Mouse (Mus musculus): ENCODE data around the gene Mrap2. TPM values are rescaled to one million over a fixed set of nuclear protein-coding genes. Genes with fewer than 3 reads are reported as not detected.

Gene Mrap2
- polyA plus RNA-seq, 1 experiment from 2014 or later, result not detected

DNA sequence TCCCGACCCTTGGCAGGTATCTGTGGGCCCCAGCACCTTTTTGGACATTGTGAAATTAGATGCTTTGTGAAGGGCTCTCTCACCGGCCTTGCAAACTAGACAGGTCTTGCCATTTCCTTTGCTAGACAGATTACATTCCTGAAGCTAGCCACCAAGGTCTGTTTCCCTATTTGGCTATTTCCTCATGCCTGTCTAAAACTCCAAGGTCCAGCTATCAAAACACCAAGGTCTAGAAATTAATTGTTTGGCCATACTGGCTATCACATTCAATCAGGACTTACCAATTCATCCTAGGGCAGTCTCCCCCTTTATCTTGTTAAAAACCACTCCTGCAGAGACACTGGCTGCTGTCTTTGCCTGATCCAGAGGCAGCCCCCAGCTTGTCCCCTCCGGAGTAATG is 23.9 kb downstream of the Mrap2 start:
- no peaks in the 10 kb centered on the region for H3K36me3 ChIP-seq (ENCODE audit: control insufficient read depth, insufficient read depth, low read length)
- H3K9ac ChIP-seq (ENCODE audit: low read depth, low read length), result no peak overlapping the region
- H3K4me3 ChIP-seq (ENCODE audit: low read length), result no peak overlapping the region
- H3K4me2 ChIP-seq (replicated peaks; ENCODE audit: low read depth, low read length), result no peak overlapping the region
- no peaks in the 10 kb centered on the region for H3K4me1 ChIP-seq (ENCODE audit: control insufficient read depth, insufficient read depth, low read length)
- no peak for ATAC-seq (ENCODE audit: low FRiP score, low TSS enrichment)
- no peaks in the 10 kb centered on the region for H3K9me3 ChIP-seq (ENCODE audit: control insufficient read depth, low read length)
- 51% methylated on average over 3 of the region's 3 CpGs for WGBS
- H3K27ac ChIP-seq (ENCODE audit: low read depth, low read length), result no peak overlapping the region
- H3K27me3 ChIP-seq (ENCODE audit: control insufficient read depth, insufficient read depth, low read length), result no peaks in the 10 kb centered on the region

- Histone ChIP-seq H3K27me3 (ENCODE audit: control insufficient read depth, insufficient read depth, low read length) (no peaks in the 10 kb centered on the region), H3K4me1 (ENCODE audit: control insufficient read depth, insufficient read depth, low read length) (no peaks in the 10 kb centered on the region), H3K9me3 (ENCODE audit: control insufficient read depth, low read length) (no peaks in the 10 kb centered on the region), H3K4me2 (replicated peaks; ENCODE audit: low read depth, low read length) (no peak overlapping the region), H3K27ac (ENCODE audit: low read depth, low read length) (no peak overlapping the region), H3K4me3 (ENCODE audit: low read length) (no peak overlapping the region), H3K9ac (ENCODE audit: low read depth, low read length) (no peak overlapping the region), H3K36me3 (ENCODE audit: control insufficient read depth, insufficient read depth, low read length) (no peaks in the 10 kb centered on the region)
- ATAC-seq (ENCODE audit: low FRiP score, low TSS enrichment), result no peak
- 93% methylated on average over 12 of the region's 12 CpGs for WGBS
Measured at GRCm38 (mm10) chr9:87169144-87169543, 25.0 kb downstream of the Mrap2 start.

DNA sequence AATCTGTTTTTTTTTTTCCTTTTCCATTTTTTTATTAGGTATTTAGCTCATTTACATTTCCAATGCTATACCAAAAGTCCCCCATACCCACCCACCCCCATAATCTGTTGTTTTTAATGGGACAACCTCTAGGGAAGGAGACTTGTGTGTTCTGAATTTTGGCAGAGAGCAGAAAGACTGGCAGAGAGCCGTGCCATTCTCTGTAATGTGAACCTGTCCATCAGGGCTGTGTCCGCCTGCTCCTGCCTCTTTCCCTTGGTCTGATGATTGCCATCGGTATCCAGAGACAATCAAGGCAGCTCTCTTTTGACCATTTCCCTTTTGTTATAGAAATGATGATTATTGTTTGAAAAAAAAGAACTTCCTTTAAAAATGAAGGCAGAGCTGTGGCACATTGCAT is 26.8 kb downstream of the Mrap2 start:
- Histone ChIP-seq H3K36me3 (ENCODE audit: control insufficient read depth, insufficient read depth, low read length) (no peaks in the 10 kb centered on the region), H3K9me3 (ENCODE audit: control insufficient read depth, low read length) (no peaks in the 10 kb centered on the region), H3K4me1 (ENCODE audit: control insufficient read depth, insufficient read depth, low read length) (no peaks in the 10 kb centered on the region), H3K9ac (ENCODE audit: low read depth, low read length) (no peak overlapping the region), H3K4me3 (ENCODE audit: low read length) (no peak overlapping the region), H3K27me3 (ENCODE audit: control insufficient read depth, insufficient read depth, low read length) (no peaks in the 10 kb centered on the region), H3K4me2 (replicated peaks; ENCODE audit: low read depth, low read length) (no peak overlapping the region), H3K27ac (ENCODE audit: low read depth, low read length) (no peak overlapping the region)
- no peak for ATAC-seq (ENCODE audit: low FRiP score, low TSS enrichment)
- WGBS, result 68% methylated on average over 3 of the region's 3 CpGs

GRCm38 (mm10) chr9:87171517-87171916 is 27.4 kb downstream of the Mrap2 start:
- no peak overlapping the region for H3K4me3 ChIP-seq (ENCODE audit: low read length)
- H3K27me3 ChIP-seq (ENCODE audit: control insufficient read depth, insufficient read depth, low read length), result no peaks in the 10 kb centered on the region
- H3K36me3 ChIP-seq (ENCODE audit: control insufficient read depth, insufficient read depth, low read length), result no peaks in the 10 kb centered on the region
- H3K27ac ChIP-seq (ENCODE audit: low read depth, low read length), result no peak overlapping the region
- no peak for ATAC-seq (ENCODE audit: low FRiP score, low TSS enrichment)
- no peak overlapping the region for H3K4me2 ChIP-seq (replicated peaks; ENCODE audit: low read depth, low read length)
- H3K9ac ChIP-seq (ENCODE audit: low read depth, low read length), result no peak overlapping the region
- no peaks in the 10 kb centered on the region for H3K9me3 ChIP-seq (ENCODE audit: control insufficient read depth, low read length)
- H3K4me1 ChIP-seq (ENCODE audit: control insufficient read depth, insufficient read depth, low read length), result no peaks in the 10 kb centered on the region
- WGBS, result 78% methylated on average over 3 of the region's 3 CpGs

- H3K4me2 ChIP-seq (replicated peaks; ENCODE audit: low read depth, low read length), result no peak overlapping the region
- no peak overlapping the region for H3K27ac ChIP-seq (ENCODE audit: low read depth, low read length)
- no peaks in the 10 kb centered on the region for H3K9me3 ChIP-seq (ENCODE audit: control insufficient read depth, low read length)
- ATAC-seq (ENCODE audit: low FRiP score, low TSS enrichment), result no peak
- no peaks in the 10 kb centered on the region for H3K27me3 ChIP-seq (ENCODE audit: control insufficient read depth, insufficient read depth, low read length)
- no peaks in the 10 kb centered on the region for H3K36me3 ChIP-seq (ENCODE audit: control insufficient read depth, insufficient read depth, low read length)
- H3K4me3 ChIP-seq (ENCODE audit: low read length), result no peak overlapping the region
- H3K9ac ChIP-seq (ENCODE audit: low read depth, low read length), result no peak overlapping the region
- whole genome bisulfite sequencing, result 42% methylated on average over 7 of the region's 7 CpGs
- H3K4me1 ChIP-seq (ENCODE audit: control insufficient read depth, insufficient read depth, low read length), result no peaks in the 10 kb centered on the region
Measured at GRCm38 (mm10) chr9:87178534-87178933, 34.4 kb downstream of the Mrap2 start.

GRCm38 (mm10) chr9:87182231-87182630 is 38.1 kb downstream of the Mrap2 start:
- H3K4me2 ChIP-seq (replicated peaks; ENCODE audit: low read depth, low read length), result no peak overlapping the region
- no peaks in the 10 kb centered on the region for H3K9me3 ChIP-seq (ENCODE audit: control insufficient read depth, low read length)
- no peak overlapping the region for H3K9ac ChIP-seq (ENCODE audit: low read depth, low read length)
- ATAC-seq (ENCODE audit: low FRiP score, low TSS enrichment), result peak; percentile 68
- H3K27me3 ChIP-seq (ENCODE audit: control insufficient read depth, insufficient read depth, low read length), result no peaks in the 10 kb centered on the region
- no peak overlapping the region for H3K27ac ChIP-seq (ENCODE audit: low read depth, low read length)
- no peak overlapping the region for H3K4me3 ChIP-seq (ENCODE audit: low read length)
- H3K4me1 ChIP-seq (ENCODE audit: control insufficient read depth, insufficient read depth, low read length), result no peaks in the 10 kb centered on the region
- no peaks in the 10 kb centered on the region for H3K36me3 ChIP-seq (ENCODE audit: control insufficient read depth, insufficient read depth, low read length)
- whole genome bisulfite sequencing, result 47% methylated on average over 10 of the region's 10 CpGs

DNA sequence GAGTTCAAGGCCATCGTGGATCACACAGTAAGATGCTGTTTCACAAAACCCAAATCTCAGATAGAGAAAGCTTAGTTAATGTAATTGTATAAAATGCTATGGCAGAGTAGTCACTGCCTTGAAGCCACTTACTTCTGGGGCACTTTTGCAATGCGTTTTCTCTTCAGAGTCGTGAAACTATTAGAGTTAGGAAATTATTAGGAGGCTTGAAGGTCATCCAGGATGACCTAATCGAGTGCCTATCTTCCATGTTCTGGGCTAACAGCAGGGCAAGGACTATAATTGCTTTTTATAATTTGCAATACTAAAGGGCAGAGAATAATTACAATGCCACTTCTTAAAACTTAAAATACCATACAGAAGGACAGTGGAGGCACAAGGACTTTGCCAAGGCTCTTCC is 43.2 kb downstream of the Mrap2 start:
- ATAC-seq (ENCODE audit: low FRiP score, low TSS enrichment), result no peak

GRCm38 (mm10) chr9:87193721-87194120 is 49.6 kb downstream of the Mrap2 start:
- Histone ChIP-seq H3K9me3 (ENCODE audit: control insufficient read depth, low read length) (peaks cover 11% of the 10 kb centered on the region), H3K9ac (ENCODE audit: low read depth, low read length) (no peak overlapping the region), H3K27ac (ENCODE audit: low read depth, low read length) (no peak overlapping the region), H3K36me3 (ENCODE audit: control insufficient read depth, insufficient read depth, low read length) (peaks cover 39% of the 10 kb centered on the region), H3K4me2 (replicated peaks; ENCODE audit: low read depth, low read length) (no peak overlapping the region), H3K27me3 (ENCODE audit: control insufficient read depth, insufficient read depth, low read length) (no peaks in the 10 kb centered on the region), H3K4me3 (ENCODE audit: low read length) (no peak overlapping the region), H3K4me1 (ENCODE audit: control insufficient read depth, insufficient read depth, low read length) (no peaks in the 10 kb centered on the region)
- WGBS, result 86% methylated on average over 1 of the region's 1 CpGs
- ATAC-seq (ENCODE audit: low FRiP score, low TSS enrichment), result no peak

More for the DNA sequence above, 43.2 kb downstream of the Mrap2 start:
- Histone ChIP-seq H3K27me3 (ENCODE audit: control insufficient read depth, insufficient read depth, low read length) (no peaks in the 10 kb centered on the region), H3K4me1 (ENCODE audit: control insufficient read depth, insufficient read depth, low read length) (no peaks in the 10 kb centered on the region), H3K4me3 (ENCODE audit: low read length) (no peak overlapping the region), H3K27ac (ENCODE audit: low read depth, low read length) (no peak overlapping the region), H3K36me3 (ENCODE audit: control insufficient read depth, insufficient read depth, low read length) (peaks cover 15% of the 10 kb centered on the region), H3K4me2 (replicated peaks; ENCODE audit: low read depth, low read length) (no peak overlapping the region), H3K9me3 (ENCODE audit: control insufficient read depth, low read length) (peaks cover 9% of the 10 kb centered on the region), H3K9ac (ENCODE audit: low read depth, low read length) (no peak overlapping the region)
- 89% methylated on average over 4 of the region's 4 CpGs for WGBS

DNA sequence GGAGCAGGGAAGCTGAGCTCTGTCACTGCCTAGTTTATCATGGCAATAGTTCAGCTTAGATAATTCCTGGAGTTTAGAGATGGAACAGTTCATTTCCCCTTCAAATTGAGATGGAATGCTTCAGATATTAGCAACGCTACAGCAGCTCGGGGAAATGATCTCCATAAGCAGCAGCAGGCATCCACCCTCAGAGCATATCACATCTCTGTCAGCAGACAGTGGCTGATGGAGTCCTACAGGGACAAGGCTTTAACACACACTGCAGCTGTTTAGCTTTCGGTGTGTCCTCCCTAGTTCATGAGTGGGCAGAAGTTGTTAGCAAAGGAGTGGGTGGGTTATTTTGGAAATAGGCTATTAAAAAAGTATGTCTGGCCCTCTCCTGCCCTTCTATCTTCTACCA is 53.2 kb downstream of the Mrap2 start:
- Histone ChIP-seq H3K4me2 (replicated peaks; ENCODE audit: low read depth, low read length) (no peak overlapping the region), H3K4me3 (ENCODE audit: low read length) (no peak overlapping the region), H3K9ac (ENCODE audit: low read depth, low read length) (no peak overlapping the region), H3K27ac (ENCODE audit: low read depth, low read length) (no peak overlapping the region), H3K9me3 (ENCODE audit: control insufficient read depth, low read length) (peaks cover 2% of the 10 kb centered on the region; the same call in 1 of the 2 replicates), H3K4me1 (ENCODE audit: control insufficient read depth, insufficient read depth, low read length) (no peaks in the 10 kb centered on the region), H3K36me3 (ENCODE audit: control insufficient read depth, insufficient read depth, low read length) (peaks cover 35% of the 10 kb centered on the region), H3K27me3 (ENCODE audit: control insufficient read depth, insufficient read depth, low read length) (no peaks in the 10 kb centered on the region)
- 87% methylated on average over 3 of the region's 3 CpGs for WGBS
- ATAC-seq (ENCODE audit: low FRiP score, low TSS enrichment), result no peak

- ATAC-seq (ENCODE audit: low FRiP score, low TSS enrichment), result no peak
- H3K4me1 ChIP-seq (ENCODE audit: control insufficient read depth, insufficient read depth, low read length), result no peaks in the 10 kb centered on the region
- no peak overlapping the region for H3K4me3 ChIP-seq (ENCODE audit: low read length)
- WGBS, result 88% methylated on average over 6 of the region's 6 CpGs
- no peaks in the 10 kb centered on the region for H3K9me3 ChIP-seq (ENCODE audit: control insufficient read depth, low read length)
- H3K4me2 ChIP-seq (replicated peaks; ENCODE audit: low read depth, low read length), result no peak overlapping the region
- no peak overlapping the region for H3K9ac ChIP-seq (ENCODE audit: low read depth, low read length)
- no peak overlapping the region for H3K27ac ChIP-seq (ENCODE audit: low read depth, low read length)
- no peaks in the 10 kb centered on the region for H3K27me3 ChIP-seq (ENCODE audit: control insufficient read depth, insufficient read depth, low read length)
- H3K36me3 ChIP-seq (ENCODE audit: control insufficient read depth, insufficient read depth, low read length), result peaks cover 30% of the 10 kb centered on the region
Measured at GRCm38 (mm10) chr9:87198036-87198435, 53.9 kb downstream of the Mrap2 start.
